Mouse (Mus musculus): Measurements from ENCODE around the gene Nhp2.
A peak's percentile ranks its signal among the peaks of the same experiment; 100 is the strongest.
"Not testable (repeated sequence)": the region's sequence is repeated elsewhere in the genome, so short reads cannot be mapped to it uniquely, and the experiment has no call there.

Gene Nhp2

GRCm38 (mm10) chr11:51658291-51658690, 38.8 kb downstream of the Nhp2 start:
- DNase-seq (ENCODE audit: low read depth, low spot score), result no peak

GRCm38 (mm10) chr11:51658705-51659104, 39.2 kb downstream of the Nhp2 start:
- peak; percentile 50 for DNase-seq (ENCODE audit: low read depth, low spot score)

- peak; percentile 45 for DNase-seq (ENCODE audit: low read depth, low spot score)
These were observed 42.4 kb downstream of the Nhp2 start for GRCm38 (mm10) chr11:51661867-51662365.

- no peak for DNase-seq (ENCODE audit: low read depth, low spot score)
These were observed 43.1 kb downstream of the Nhp2 start for GRCm38 (mm10) chr11:51662632-51663031.

- not testable (repeated sequence) for DNase-seq (ENCODE audit: low read depth, low spot score)
These were observed 45.2 kb downstream of the Nhp2 start for GRCm38 (mm10) chr11:51664747-51665146.

- no peak for DNase-seq (ENCODE audit: low read depth, low spot score)
These were observed 51.3 kb downstream of the Nhp2 start for GRCm38 (mm10) chr11:51670846-51671245.

GRCm38 (mm10) chr11:51671376-51671775, 51.8 kb downstream of the Nhp2 start:
- no peak for DNase-seq (ENCODE audit: low read depth, low spot score)

- DNase-seq (ENCODE audit: low read depth, low spot score), result no peak
These were observed 53.8 kb downstream of the Nhp2 start for GRCm38 (mm10) chr11:51673291-51673690.

Measured in ES-CJ7 (cell line).